Mouse (Mus musculus) hindbrain, embryonic 12.5 days (tissue): ENCODE data around the gene Tmprss11d. TPM values are rescaled to one million over a fixed set of nuclear protein-coding genes. Genes with fewer than 3 reads are reported as not detected.
A peak's percentile ranks its signal among the peaks of the same experiment; 100 is the strongest.
"Not testable (repeated sequence)": the region's sequence is repeated elsewhere in the genome, so short reads cannot be mapped to it uniquely, and the experiment has no call there.

Experiments used
- ATAC-seq: fragments of 200-750 bp; cut with Nextera tagmentation; 2 replicates; pipeline ENCODE4 v1.8.0; 2017; ENCODE audit warnings: moderate TSS enrichment; ENCODE audit not compliant: low FRiP score
- H3K27ac ChIP-seq: fragments of 300-500 bp; sonication (generic); 2 replicates; pipeline ENCODE4 v1.5.1; 2016; ENCODE audit warnings: mild to moderate bottlenecking
- H3K27me3 ChIP-seq: fragments of 300-500 bp; sonication (generic); 2 replicates; pipeline ENCODE4 v1.6.1; 2016; ENCODE audit warnings: mild to moderate bottlenecking
- H3K36me3 ChIP-seq: fragments of 300-500 bp; sonication (generic); 2 replicates; pipeline ENCODE4 v1.6.1; 2016; ENCODE audit warnings: mild to moderate bottlenecking
- H3K4me1 ChIP-seq: fragments of 300-500 bp; sonication (generic); 2 replicates; pipeline ENCODE4 v1.6.1; 2016
- H3K4me2 ChIP-seq: fragments of 300-500 bp; sonication (generic); replicated peaks from 2 replicates; pipeline ENCODE4 v1.6.1; 2016; ENCODE audit warnings: mild to moderate bottlenecking
- H3K4me3 ChIP-seq: fragments of 300-500 bp; sonication (generic); 2 replicates; pipeline ENCODE4 v1.5.1; 2016; ENCODE audit warnings: mild to moderate bottlenecking
- H3K9ac ChIP-seq: fragments of 300-500 bp; sonication (generic); 2 replicates; pipeline ENCODE4 v1.6.1; 2016; ENCODE audit warnings: mild to moderate bottlenecking, moderate library complexity
- H3K9me3 ChIP-seq: fragments of 300-500 bp; sonication (generic); replicated peaks from 2 replicates; pipeline ENCODE4 v1.6.1; 2016; ENCODE audit warnings: mild to moderate bottlenecking
- WGBS: fragments of 180-500 bp; shearing (Covaris S2); methylation state at CpG from one replicate; pipeline ENCODE4 v1.1.7; 2016; 5-methylcytosine and 5-hydroxymethylcytosine counted together
- polyA plus RNA-seq: library from polyadenylated mRNA; unstranded; fragments of >200 nt; fragmentation: Nextera tagmentation; extraction: Ambion mirVana; gene quantifications from 2 replicates; pipeline ENCODE4 v1.2.1, GENCODE M21; 2016

Gene Tmprss11d
- not detected in 2 replicates for polyA plus RNA-seq

- H3K9ac ChIP-seq, result no peak within 1 kb of the TSS
- H3K27me3 ChIP-seq, result no peaks in the 10 kb centered on the region
- 76% methylated on average over 3 of the region's 3 CpGs for WGBS
- H3K4me3 ChIP-seq, result no peak within 1 kb of the TSS
- no peaks in the 10 kb centered on the region for H3K4me1 ChIP-seq
- no peak within 1 kb of the TSS for H3K4me2 ChIP-seq
- no peaks in the 10 kb centered on the region for H3K9me3 ChIP-seq
- H3K27ac ChIP-seq, result no peak within 1 kb of the TSS
- ATAC-seq, result no peak
- H3K36me3 ChIP-seq, result no peaks in the 10 kb centered on the region
Measured at GRCm38 (mm10) chr5:86373320-86373719, at the start of gene Tmprss11d. Tmprss11d (minus strand) TSS chr5:86373420.

GRCm38 (mm10) chr5:86421323-86422028 lies 48.3 kb upstream of the Tmprss11d start:
- H3K4me2 ChIP-seq, result no peak overlapping the region
- H3K36me3 ChIP-seq, result no peaks in the 10 kb centered on the region
- no peak overlapping the region for H3K4me3 ChIP-seq
- no peaks in the 10 kb centered on the region for H3K9me3 ChIP-seq
- no peak for ATAC-seq
- no peaks in the 10 kb centered on the region for H3K27me3 ChIP-seq
- no peaks in the 10 kb centered on the region for H3K4me1 ChIP-seq
- WGBS, result 48% methylated on average over 3 of the region's 3 CpGs
- no peak overlapping the region for H3K27ac ChIP-seq
- H3K9ac ChIP-seq, result no peak overlapping the region

- no peaks in the 10 kb centered on the region for H3K4me1 ChIP-seq
- no peak overlapping the region for H3K9ac ChIP-seq
- no peaks in the 10 kb centered on the region for H3K27me3 ChIP-seq
- ATAC-seq, result no peak
- H3K4me3 ChIP-seq, result no peak overlapping the region
- 20% methylated on average over 4 of the region's 4 CpGs for WGBS
- no peak overlapping the region for H3K27ac ChIP-seq
- no peaks in the 10 kb centered on the region for H3K9me3 ChIP-seq
- H3K36me3 ChIP-seq, result no peaks in the 10 kb centered on the region
- no peak overlapping the region for H3K4me2 ChIP-seq
Measured at GRCm38 (mm10) chr5:86419494-86419893, 46.3 kb upstream of the Tmprss11d start.

- Histone ChIP-seq H3K9me3 (no peaks in the 10 kb centered on the region), H3K9ac (no peak overlapping the region), H3K27me3 (no peaks in the 10 kb centered on the region), H3K4me1 (no peaks in the 10 kb centered on the region), H3K4me2 (no peak overlapping the region), H3K4me3 (no peak overlapping the region), H3K27ac (no peak overlapping the region), H3K36me3 (no peaks in the 10 kb centered on the region)
- no peak for ATAC-seq
- 89% methylated on average over 7 of the region's 7 CpGs for WGBS
Measured at GRCm38 (mm10) chr5:86414280-86414679, 41.1 kb upstream of the Tmprss11d start.

- no peak for ATAC-seq
Measured at GRCm38 (mm10) chr5:86410815-86411214, 37.6 kb upstream of the Tmprss11d start.

GRCm38 (mm10) chr5:86407941-86408340 lies 34.7 kb upstream of the Tmprss11d start:
- Histone ChIP-seq H3K27me3 (no peaks in the 10 kb centered on the region), H3K9me3 (no peaks in the 10 kb centered on the region), H3K4me3 (no peak overlapping the region), H3K27ac (no peak overlapping the region), H3K36me3 (no peaks in the 10 kb centered on the region), H3K4me2 (no peak overlapping the region), H3K4me1 (no peaks in the 10 kb centered on the region), H3K9ac (no peak overlapping the region)
- no peak for ATAC-seq
- WGBS, result 87% methylated on average over 2 of the region's 2 CpGs

More at GRCm38 (mm10) chr5:86410815-86411214, 37.6 kb upstream of the Tmprss11d start:
- no peaks in the 10 kb centered on the region for H3K9me3 ChIP-seq
- H3K4me3 ChIP-seq, result no peak overlapping the region
- no peak overlapping the region for H3K4me2 ChIP-seq
- 28% methylated on average over 3 of the region's 3 CpGs for WGBS
- H3K36me3 ChIP-seq, result no peaks in the 10 kb centered on the region
- H3K27me3 ChIP-seq, result no peaks in the 10 kb centered on the region
- H3K27ac ChIP-seq, result no peak overlapping the region
- no peak overlapping the region for H3K9ac ChIP-seq
- H3K4me1 ChIP-seq, result no peaks in the 10 kb centered on the region

GRCm38 (mm10) chr5:86407191-86407590 lies 34.0 kb upstream of the Tmprss11d start:
- ATAC-seq, result no peak
- Histone ChIP-seq H3K27ac (no peak overlapping the region), H3K36me3 (no peaks in the 10 kb centered on the region), H3K4me2 (no peak overlapping the region), H3K27me3 (no peaks in the 10 kb centered on the region), H3K9me3 (no peaks in the 10 kb centered on the region), H3K4me1 (no peaks in the 10 kb centered on the region), H3K4me3 (no peak overlapping the region), H3K9ac (no peak overlapping the region)
- WGBS, result 88% methylated on average over 3 of the region's 3 CpGs

GRCm38 (mm10) chr5:86359412-86359985 lies 13.7 kb downstream of the Tmprss11d start:
- 66% methylated on average over 4 of the region's 4 CpGs for WGBS

GRCm38 (mm10) chr5:86352966-86353365 lies 20.3 kb downstream of the Tmprss11d start:
- Histone ChIP-seq H3K4me3 (no peak overlapping the region), H3K27ac (no peak overlapping the region), H3K36me3 (no peaks in the 10 kb centered on the region), H3K9me3 (no peaks in the 10 kb centered on the region), H3K4me2 (no peak overlapping the region), H3K27me3 (no peaks in the 10 kb centered on the region), H3K9ac (no peak overlapping the region), H3K4me1 (no peaks in the 10 kb centered on the region)
- no peak for ATAC-seq
- WGBS, result 22% methylated on average over 7 of the region's 7 CpGs

More at GRCm38 (mm10) chr5:86359412-86359985, 13.7 kb downstream of the Tmprss11d start:
- Histone ChIP-seq H3K27me3 (no peaks in the 10 kb centered on the region), H3K4me2 (no peak overlapping the region), H3K9ac (no peak overlapping the region), H3K4me3 (no peak overlapping the region), H3K27ac (no peak overlapping the region), H3K36me3 (no peaks in the 10 kb centered on the region), H3K4me1 (no peaks in the 10 kb centered on the region), H3K9me3 (no peaks in the 10 kb centered on the region)
- no peak for ATAC-seq

- not testable (repeated sequence) for H3K9ac ChIP-seq, H3K36me3 ChIP-seq, H3K9me3 ChIP-seq, H3K27me3 ChIP-seq, H3K4me1 ChIP-seq, H3K27ac ChIP-seq
- 61% methylated on average over 30 of the region's 30 CpGs for WGBS
- peak; percentile 89 for ATAC-seq
- Histone ChIP-seq H3K4me2 (peak overlapping the region; percentile 37), H3K4me3 (peak overlapping the region; percentile 33)
Measured at GRCm38 (mm10) chr5:86318018-86318956, 54.9 kb downstream of the Tmprss11d start.

GRCm38 (mm10) chr5:86306116-86306515 lies 67.1 kb downstream of the Tmprss11d start:
- no peak overlapping the region for H3K9ac ChIP-seq
- no peaks in the 10 kb centered on the region for H3K27me3 ChIP-seq
- ATAC-seq, result no peak
- no peaks in the 10 kb centered on the region for H3K36me3 ChIP-seq
- no peak overlapping the region for H3K4me3 ChIP-seq
- no peaks in the 10 kb centered on the region for H3K9me3 ChIP-seq
- H3K4me2 ChIP-seq, result no peak overlapping the region
- no peak overlapping the region for H3K27ac ChIP-seq
- no peaks in the 10 kb centered on the region for H3K4me1 ChIP-seq
- WGBS, result 88% methylated on average over 5 of the region's 5 CpGs

GRCm38 (mm10) chr5:86303877-86304276 lies 69.3 kb downstream of the Tmprss11d start:
- H3K27me3 ChIP-seq, result no peaks in the 10 kb centered on the region
- no peaks in the 10 kb centered on the region for H3K9me3 ChIP-seq
- ATAC-seq, result no peak
- 88% methylated on average over 8 of the region's 8 CpGs for WGBS
- H3K4me3 ChIP-seq, result no peak overlapping the region
- no peak overlapping the region for H3K4me2 ChIP-seq
- no peak overlapping the region for H3K27ac ChIP-seq
- no peak overlapping the region for H3K9ac ChIP-seq
- no peaks in the 10 kb centered on the region for H3K36me3 ChIP-seq
- no peaks in the 10 kb centered on the region for H3K4me1 ChIP-seq
